Mouse (Mus musculus) G1E (cell line): ENCODE measurements around the gene Artn.

Experiments
- CTCF ChIP-seq: IDR thresholded peaks from 2 replicates; pipeline ENCODE4 v1.5.1; 2012; ENCODE audit warnings: low read depth, low read length, inconsistent platforms, mixed read lengths
- GATA1 ChIP-seq: IDR thresholded peaks from 2 replicates; pipeline ENCODE4 v1.6.1; 2012; ENCODE audit warnings: borderline replicate concordance, low read length, inconsistent platforms, mixed read lengths
- GATA2 ChIP-seq: IDR thresholded peaks from 2 replicates; pipeline ENCODE4 v1.6.1; 2012; ENCODE audit warnings: low read depth, low read length, inconsistent platforms, borderline replicate concordance
- POLR2AphosphoS5 ChIP-seq: IDR thresholded peaks from 2 replicates; pipeline ENCODE4 v1.6.1; 2012; ENCODE audit warnings: low read depth, low read length, inconsistent platforms; ENCODE audit not compliant: insufficient replicate concordance
- TAL1 ChIP-seq: conservative IDR thresholded peaks from 2 replicates; pipeline ENCODE4 v1.6.1; 2012; ENCODE audit warnings: low read depth, low read length, inconsistent platforms, mixed read lengths

- TF ChIP-seq POLR2AphosphoS5 (no peak), CTCF (no peak), GATA1 (no peak), TAL1 (no peak), GATA2 (no peak)
Observed at GRCm38 (mm10) chr4:117885093-117885492, 44.5 kb downstream of the Artn start.
